Mouse (Mus musculus): ENCODE measurements around the gene Impg1. TPM values are rescaled to one million over a fixed set of nuclear protein-coding genes. Genes with fewer than 3 reads are reported as not detected.

Impg1 gene
- polyA plus RNA-seq, 1 experiment, result 0.30 TPM

GRCm38 (mm10) chr9:80373304-80373739 is 92.0 kb downstream of the Impg1 start:
- Histone ChIP-seq H3K27me3 (ENCODE audit: control insufficient read depth, insufficient read depth, low read length) (no peaks in the 10 kb centered on the region), H3K27ac (ENCODE audit: control insufficient read depth, insufficient read depth, low read depth, low read length) (no peak overlapping the region), H3K4me1 (ENCODE audit: control insufficient read depth, insufficient read depth, low read length) (no peaks in the 10 kb centered on the region), H3K36me3 (ENCODE audit: control insufficient read depth, insufficient read depth, low read length) (no peaks in the 10 kb centered on the region), H3K4me3 (ENCODE audit: control insufficient read depth, low read depth, low read length) (no peak overlapping the region)
- no peak for TF ChIP-seq POLR2A (IDR thresholded peaks at IDR 0.05; ENCODE audit: control insufficient read depth, low read depth, low read length)
- no peak for TF ChIP-seq CTCF (IDR thresholded peaks at IDR 0.05; ENCODE audit: control insufficient read depth, insufficient read depth, insufficient replicate concordance, low read depth, low read length)

- H3K4me1 ChIP-seq (ENCODE audit: control insufficient read depth, insufficient read depth, low read length), result no peaks in the 10 kb centered on the region
- H3K27ac ChIP-seq (ENCODE audit: control insufficient read depth, insufficient read depth, low read depth, low read length), result no peak overlapping the region
- TF ChIP-seq CTCF (IDR thresholded peaks at IDR 0.05; ENCODE audit: control insufficient read depth, insufficient read depth, insufficient replicate concordance, low read depth, low read length), result no peak
- no peak for TF ChIP-seq POLR2A (IDR thresholded peaks at IDR 0.05; ENCODE audit: control insufficient read depth, low read depth, low read length)
- no peak overlapping the region for H3K4me3 ChIP-seq (ENCODE audit: control insufficient read depth, low read depth, low read length)
- no peaks in the 10 kb centered on the region for H3K27me3 ChIP-seq (ENCODE audit: control insufficient read depth, insufficient read depth, low read length)
- H3K36me3 ChIP-seq (ENCODE audit: control insufficient read depth, insufficient read depth, low read length), result no peaks in the 10 kb centered on the region
Measured at GRCm38 (mm10) chr9:80368636-80369035, 96.6 kb downstream of the Impg1 start.

GRCm38 (mm10) chr9:80367520-80368204 is 97.6 kb downstream of the Impg1 start:
- no peaks in the 10 kb centered on the region for H3K4me1 ChIP-seq (ENCODE audit: control insufficient read depth, insufficient read depth, low read length)
- no peak overlapping the region for H3K4me3 ChIP-seq (ENCODE audit: control insufficient read depth, low read depth, low read length)
- H3K27me3 ChIP-seq (ENCODE audit: control insufficient read depth, insufficient read depth, low read length), result no peaks in the 10 kb centered on the region
- H3K27ac ChIP-seq (ENCODE audit: control insufficient read depth, insufficient read depth, low read depth, low read length), result no peak overlapping the region
- TF ChIP-seq POLR2A (IDR thresholded peaks at IDR 0.05; ENCODE audit: control insufficient read depth, low read depth, low read length), result no peak
- TF ChIP-seq CTCF (IDR thresholded peaks at IDR 0.05; ENCODE audit: control insufficient read depth, insufficient read depth, insufficient replicate concordance, low read depth, low read length), result no peak
- H3K36me3 ChIP-seq (ENCODE audit: control insufficient read depth, insufficient read depth, low read length), result no peaks in the 10 kb centered on the region

GRCm38 (mm10) chr9:80360063-80360462 is 105.2 kb downstream of the Impg1 start:
- Histone ChIP-seq H3K27ac (ENCODE audit: control insufficient read depth, insufficient read depth, low read depth, low read length) (no peak overlapping the region), H3K36me3 (ENCODE audit: control insufficient read depth, insufficient read depth, low read length) (no peaks in the 10 kb centered on the region), H3K27me3 (ENCODE audit: control insufficient read depth, insufficient read depth, low read length) (no peaks in the 10 kb centered on the region), H3K4me3 (ENCODE audit: control insufficient read depth, low read depth, low read length) (no peak overlapping the region), H3K4me1 (ENCODE audit: control insufficient read depth, insufficient read depth, low read length) (no peaks in the 10 kb centered on the region)
- TF ChIP-seq CTCF (IDR thresholded peaks at IDR 0.05; ENCODE audit: control insufficient read depth, insufficient read depth, insufficient replicate concordance, low read depth, low read length) (no peak), POLR2A (IDR thresholded peaks at IDR 0.05; ENCODE audit: control insufficient read depth, low read depth, low read length) (no peak)

- Histone ChIP-seq H3K4me3 (ENCODE audit: control insufficient read depth, low read depth, low read length) (peak overlapping the region; percentile 41), H3K27me3 (ENCODE audit: control insufficient read depth, insufficient read depth, low read length) (no peaks in the 10 kb centered on the region), H3K27ac (ENCODE audit: control insufficient read depth, insufficient read depth, low read depth, low read length) (no peak overlapping the region), H3K4me1 (ENCODE audit: control insufficient read depth, insufficient read depth, low read length) (peaks cover 2% of the 10 kb centered on the region; the same call in 1 of the 2 replicates), H3K36me3 (ENCODE audit: control insufficient read depth, insufficient read depth, low read length) (no peaks in the 10 kb centered on the region)
- TF ChIP-seq POLR2A (IDR thresholded peaks at IDR 0.05; ENCODE audit: control insufficient read depth, low read depth, low read length), result no peak
- TF ChIP-seq CTCF (IDR thresholded peaks at IDR 0.05; ENCODE audit: control insufficient read depth, insufficient read depth, insufficient replicate concordance, low read depth, low read length), result no peak
Measured at GRCm38 (mm10) chr9:80351678-80352331, 113.5 kb downstream of the Impg1 start.

GRCm38 (mm10) chr9:80351295-80351677 is 114.0 kb downstream of the Impg1 start:
- H3K27ac ChIP-seq (ENCODE audit: control insufficient read depth, insufficient read depth, low read depth, low read length), result no peak overlapping the region
- H3K27me3 ChIP-seq (ENCODE audit: control insufficient read depth, insufficient read depth, low read length), result no peaks in the 10 kb centered on the region
- TF ChIP-seq CTCF (IDR thresholded peaks at IDR 0.05; ENCODE audit: control insufficient read depth, insufficient read depth, insufficient replicate concordance, low read depth, low read length) (no peak), POLR2A (IDR thresholded peaks at IDR 0.05; ENCODE audit: control insufficient read depth, low read depth, low read length) (no peak)
- H3K4me3 ChIP-seq (ENCODE audit: control insufficient read depth, low read depth, low read length), result peak overlapping the region; percentile 41
- peaks cover 2% of the 10 kb centered on the region; the same call in 1 of the 2 replicates for H3K4me1 ChIP-seq (ENCODE audit: control insufficient read depth, insufficient read depth, low read length)
- no peaks in the 10 kb centered on the region for H3K36me3 ChIP-seq (ENCODE audit: control insufficient read depth, insufficient read depth, low read length)

GRCm38 (mm10) chr9:80344451-80345000 is 120.8 kb downstream of the Impg1 start:
- Histone ChIP-seq H3K4me3 (ENCODE audit: control insufficient read depth, low read depth, low read length) (no peak overlapping the region), H3K27me3 (ENCODE audit: control insufficient read depth, insufficient read depth, low read length) (no peaks in the 10 kb centered on the region), H3K4me1 (ENCODE audit: control insufficient read depth, insufficient read depth, low read length) (no peaks in the 10 kb centered on the region), H3K27ac (ENCODE audit: control insufficient read depth, insufficient read depth, low read depth, low read length) (no peak overlapping the region), H3K36me3 (ENCODE audit: control insufficient read depth, insufficient read depth, low read length) (no peaks in the 10 kb centered on the region)
- TF ChIP-seq CTCF (IDR thresholded peaks at IDR 0.05; ENCODE audit: control insufficient read depth, insufficient read depth, insufficient replicate concordance, low read depth, low read length) (no peak), POLR2A (IDR thresholded peaks at IDR 0.05; ENCODE audit: control insufficient read depth, low read depth, low read length) (no peak)
